Mouse (Mus musculus) hindbrain, postnatal 0 days (tissue): Measurements from ENCODE around the gene Srgap3. TPM values are rescaled to one million over a fixed set of nuclear protein-coding genes. Genes with fewer than 3 reads are reported as not detected.
A peak's percentile ranks its signal among the peaks of the same experiment; 100 is the strongest.

Source experiments
- ATAC-seq: fragments of 200-750 bp; cut with Nextera tagmentation; 2 replicates; pipeline ENCODE4 v1.8.0; 2017; ENCODE audit warnings: mild to moderate bottlenecking, moderate TSS enrichment, moderate library complexity
- DNase-seq: peaks from one replicate; pipeline ENCODE4 v3.0.0-alpha.2; 2015; ENCODE audit warnings: low spot score
- H3K27ac ChIP-seq: fragments of 300-500 bp; sonication (generic); 2 replicates; pipeline ENCODE4 v1.5.1; 2014; ENCODE audit warnings: mild to moderate bottlenecking
- H3K27me3 ChIP-seq: fragments of 300-500 bp; sonication (generic); 2 replicates; pipeline ENCODE4 v1.6.1; 2014; ENCODE audit warnings: low read length, mixed read lengths; ENCODE audit not compliant: insufficient read depth
- H3K36me3 ChIP-seq: fragments of 300-500 bp; sonication (generic); 2 replicates; pipeline ENCODE4 v1.6.1; 2014; ENCODE audit warnings: low read length, mixed read lengths; ENCODE audit not compliant: insufficient read depth
- H3K4me1 ChIP-seq: fragments of 300-500 bp; sonication (generic); 2 replicates; pipeline ENCODE4 v1.6.1; 2014; ENCODE audit warnings: antibody characterized with exemption, low read length, mixed read lengths; ENCODE audit not compliant: insufficient read depth
- H3K4me2 ChIP-seq: fragments of 300-500 bp; sonication (generic); 2 replicates; pipeline ENCODE4 v1.6.1; 2014; ENCODE audit warnings: low read depth, mild to moderate bottlenecking, low read length, moderate library complexity, mixed read lengths
- H3K4me3 ChIP-seq: fragments of 300-500 bp; sonication (generic); 2 replicates; pipeline ENCODE4 v1.5.1; 2014; ENCODE audit warnings: low read length
- H3K9ac ChIP-seq: fragments of 300-500 bp; sonication (generic); replicated peaks from 2 replicates; pipeline ENCODE4 v1.6.1; 2014; ENCODE audit warnings: mild to moderate bottlenecking, low read length, moderate library complexity, mixed read lengths
- H3K9me3 ChIP-seq: fragments of 300-500 bp; sonication (generic); 2 replicates; pipeline ENCODE4 v1.6.1; 2016; ENCODE audit warnings: low read length, mixed read lengths
- CTCF ChIP-seq: IDR thresholded peaks from 2 replicates; pipeline ENCODE4 v1.5.1; 2016; ENCODE audit warnings: antibody characterized with exemption, control low read depth, low read depth
- WGBS: fragments of 180-500 bp; shearing (Covaris S2); extraction: QIAGEN DNeasy Blood & Tissue Kit; methylation state at CpG from one replicate; pipeline ENCODE4 v1.1.7; 2014; 5-methylcytosine and 5-hydroxymethylcytosine counted together
- polyA plus RNA-seq: library from polyadenylated mRNA; unstranded; fragments of >200 nt; fragmentation: Nextera tagmentation; extraction: Ambion mirVana; gene quantifications from 2 replicates; pipeline ENCODE4 v1.2.1, GENCODE M21; 2015
- total RNA-seq: library from RNA; depleted of rRNA; stranded (reverse); fragments of >200 nt; gene quantifications from 2 replicates; pipeline ENCODE4 v1.2.3, GENCODE M21; 2014

Gene Srgap3
- total and polyA plus RNA-seq, 2 experiments from 2014 or later, result 23.7 to 55.8 TPM

DNA sequence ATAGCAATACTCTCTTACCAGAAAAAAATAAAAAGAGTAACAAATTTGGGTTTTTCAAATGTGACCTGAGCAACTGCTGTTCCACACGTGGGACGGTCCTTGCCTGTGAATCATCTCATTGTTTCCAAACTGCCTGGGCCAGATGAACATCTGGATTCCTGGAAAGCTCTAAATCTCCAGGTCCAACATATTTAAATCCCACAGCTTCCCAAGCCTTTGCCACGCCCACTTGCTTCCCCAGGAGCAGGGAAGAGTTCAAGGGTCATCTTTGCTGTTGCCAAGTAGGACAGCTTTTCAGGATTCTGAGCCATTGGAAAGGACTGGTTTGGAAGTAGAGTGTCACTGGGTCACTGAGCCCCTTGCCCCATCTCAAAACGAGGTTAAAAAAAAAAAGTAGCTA lies 188.5 kb downstream of the Srgap3 start:
- no peak overlapping the region for H3K27ac ChIP-seq
- H3K36me3 ChIP-seq, result peaks cover 21% of the 10 kb centered on the region; the same call in 1 of the 2 replicates
- no peak for TF ChIP-seq CTCF
- WGBS, result 63% methylated on average over 4 of the region's 4 CpGs
- ATAC-seq (no peak), DNase-seq (no peak)
- no peaks in the 10 kb centered on the region for H3K27me3 ChIP-seq
- no peak overlapping the region for H3K4me2 ChIP-seq
- no peaks in the 10 kb centered on the region for H3K4me1 ChIP-seq
- no peak overlapping the region for H3K9ac ChIP-seq
- no peaks in the 10 kb centered on the region for H3K9me3 ChIP-seq
- H3K4me3 ChIP-seq, result no peak overlapping the region

- H3K4me1 ChIP-seq, result no peaks in the 10 kb centered on the region
- no peaks in the 10 kb centered on the region for H3K9me3 ChIP-seq
- peaks cover 6% of the 10 kb centered on the region; the same call in 1 of the 2 replicates for H3K36me3 ChIP-seq
- WGBS, result 54% methylated on average over 4 of the region's 4 CpGs
- no peak overlapping the region for H3K9ac ChIP-seq
- DNase-seq (no peak), ATAC-seq (no peak)
- no peak overlapping the region for H3K4me2 ChIP-seq
- no peak for TF ChIP-seq CTCF
- no peaks in the 10 kb centered on the region for H3K27me3 ChIP-seq
- H3K27ac ChIP-seq, result no peak overlapping the region
- H3K4me3 ChIP-seq, result no peak overlapping the region
These were observed 190.2 kb downstream of the Srgap3 start for GRCm38 (mm10) chr6:112756866-112757265.

DNA sequence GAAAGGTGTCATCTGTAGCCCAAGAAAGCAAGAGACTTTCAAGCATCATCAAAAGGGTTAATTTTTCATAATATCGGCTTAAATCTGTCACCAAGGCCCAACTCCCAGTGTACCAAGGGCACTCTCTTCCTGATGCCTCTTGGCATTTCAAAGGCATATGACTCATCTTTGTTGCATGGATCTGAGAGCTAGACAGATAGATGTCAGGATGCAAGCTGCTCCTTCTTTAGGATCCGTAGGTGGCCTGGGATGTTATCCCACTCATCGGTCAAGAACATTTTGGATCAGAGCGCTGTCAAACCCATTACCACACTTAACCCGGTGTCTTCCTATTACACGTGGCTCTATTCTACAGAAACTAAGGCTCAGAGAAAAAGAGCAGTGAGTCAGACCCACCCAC lies 192.1 kb downstream of the Srgap3 start:
- no peak overlapping the region for H3K4me3 ChIP-seq
- ATAC-seq (no peak), DNase-seq (no peak)
- H3K9ac ChIP-seq, result no peak overlapping the region
- TF ChIP-seq CTCF, result no peak
- no peak overlapping the region for H3K27ac ChIP-seq
- WGBS, result 89% methylated on average over 6 of the region's 6 CpGs
- no peaks in the 10 kb centered on the region for H3K9me3 ChIP-seq
- H3K4me1 ChIP-seq, result no peaks in the 10 kb centered on the region
- H3K4me2 ChIP-seq, result no peak overlapping the region
- no peaks in the 10 kb centered on the region; the same call in 1 of the 2 replicates for H3K36me3 ChIP-seq
- no peaks in the 10 kb centered on the region for H3K27me3 ChIP-seq

DNA sequence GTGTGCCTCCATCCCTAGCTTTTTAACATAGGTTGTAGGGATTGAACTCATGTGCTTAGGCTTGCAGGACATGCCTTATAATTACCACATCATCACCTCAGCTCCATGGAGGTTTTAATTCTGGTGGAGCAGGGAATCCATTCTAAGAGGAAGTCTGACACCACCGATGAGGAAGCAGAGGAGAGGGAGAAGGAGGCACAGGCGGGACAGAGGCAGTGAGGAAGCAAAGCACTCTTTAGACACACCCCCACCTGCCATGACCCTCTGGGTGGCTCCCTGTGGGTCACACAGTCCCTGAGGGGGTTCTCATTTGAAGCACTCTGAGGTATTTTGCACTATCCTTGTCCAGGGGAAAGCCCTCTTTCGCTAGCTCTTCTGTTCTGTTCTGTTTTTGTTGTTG lies 194.5 kb downstream of the Srgap3 start:
- Histone ChIP-seq H3K27me3 (no peaks in the 10 kb centered on the region), H3K4me3 (no peak overlapping the region), H3K4me1 (no peaks in the 10 kb centered on the region), H3K27ac (no peak overlapping the region), H3K4me2 (no peak overlapping the region), H3K9ac (no peak overlapping the region), H3K9me3 (no peaks in the 10 kb centered on the region), H3K36me3 (peaks cover 4% of the 10 kb centered on the region; the same call in 1 of the 2 replicates)
- 86% methylated on average over 3 of the region's 3 CpGs for WGBS
- ATAC-seq (no peak), DNase-seq (no peak)
- TF ChIP-seq CTCF, result no peak

DNA sequence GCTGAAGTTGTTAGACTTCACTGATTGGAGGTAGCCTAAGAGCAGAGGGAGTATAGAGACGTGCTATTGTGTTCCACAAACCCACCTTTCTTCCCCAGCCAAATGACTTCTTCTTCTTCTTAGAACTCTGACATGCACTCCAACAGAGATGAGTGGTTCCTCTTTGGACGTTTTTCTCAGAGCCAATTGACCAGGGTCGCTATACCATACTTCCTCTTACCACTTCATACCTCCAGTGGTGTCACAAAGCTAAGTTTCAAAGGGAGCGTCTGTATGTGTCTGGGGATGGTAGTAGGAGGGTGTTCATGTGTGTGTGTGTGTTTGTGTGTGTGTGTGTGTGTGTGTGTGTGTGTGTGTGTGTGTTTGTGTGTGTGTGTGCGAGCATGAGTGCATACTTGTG lies 195.1 kb downstream of the Srgap3 start:
- Histone ChIP-seq H3K4me2 (no peak overlapping the region), H3K9ac (no peak overlapping the region), H3K27me3 (no peaks in the 10 kb centered on the region), H3K9me3 (no peaks in the 10 kb centered on the region), H3K36me3 (peaks cover 5% of the 10 kb centered on the region; the same call in 1 of the 2 replicates), H3K27ac (no peak overlapping the region), H3K4me1 (no peaks in the 10 kb centered on the region), H3K4me3 (no peak overlapping the region)
- DNase-seq (no peak), ATAC-seq (no peak)
- 90% methylated on average over 5 of the region's 5 CpGs for WGBS
- TF ChIP-seq CTCF, result no peak

- no peak overlapping the region for H3K9ac ChIP-seq
- H3K36me3 ChIP-seq, result peaks cover 60% of the 10 kb centered on the region
- WGBS, result 91% methylated on average over 2 of the region's 2 CpGs
- H3K4me2 ChIP-seq, result no peak overlapping the region
- peak; percentile 52 for TF ChIP-seq CTCF
- no peaks in the 10 kb centered on the region for H3K9me3 ChIP-seq
- H3K27me3 ChIP-seq, result no peaks in the 10 kb centered on the region
- peak; percentile 33 for DNase-seq
- H3K4me1 ChIP-seq, result no peaks in the 10 kb centered on the region
- ATAC-seq, result peak; percentile 52; the same call in 1 of the 2 replicates
- no peak overlapping the region for H3K27ac ChIP-seq
- H3K4me3 ChIP-seq, result no peak overlapping the region
These were observed 204.8 kb downstream of the Srgap3 start for GRCm38 (mm10) chr6:112742297-112742696.

DNA sequence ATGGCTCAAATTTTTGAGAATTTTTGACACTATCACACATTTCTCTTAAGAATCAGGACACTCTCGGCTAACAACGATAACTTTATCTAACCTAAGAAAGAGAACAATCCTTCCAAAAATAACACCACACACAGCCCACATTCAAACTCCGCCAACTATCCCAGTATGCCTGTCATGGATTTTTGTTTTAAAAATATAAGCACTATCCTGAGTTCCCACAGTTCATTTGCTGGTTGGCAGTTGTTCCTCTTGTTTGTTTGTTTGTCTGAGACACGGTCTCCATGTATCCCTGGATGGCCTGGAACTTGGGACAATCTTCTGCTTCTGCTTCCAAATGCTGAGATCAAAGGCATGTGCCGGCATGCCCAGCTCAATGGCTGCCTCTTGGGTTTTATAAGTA lies 205.3 kb downstream of the Srgap3 start:
- no peak for TF ChIP-seq CTCF
- H3K27ac ChIP-seq, result no peak overlapping the region
- peaks cover 57% of the 10 kb centered on the region for H3K36me3 ChIP-seq
- H3K9me3 ChIP-seq, result no peaks in the 10 kb centered on the region
- 85% methylated on average over 5 of the region's 5 CpGs for WGBS
- DNase-seq, result no peak
- H3K4me2 ChIP-seq, result no peak overlapping the region
- H3K4me3 ChIP-seq, result no peak overlapping the region
- H3K4me1 ChIP-seq, result no peaks in the 10 kb centered on the region
- no peak overlapping the region for H3K9ac ChIP-seq
- H3K27me3 ChIP-seq, result no peaks in the 10 kb centered on the region
- ATAC-seq, result no peak
